Mouse (Mus musculus) olfactory bulb, adult 2 months (tissue): ENCODE results near the gene Psmb10.

Source experiments
- CTCF ChIP-seq: fragments of 200-500 bp; IDR thresholded peaks from 2 replicates; pipeline ENCODE4 v1.5.1; 2012; ENCODE audit warnings: low read depth, mild to moderate bottlenecking, low read length, moderate library complexity; ENCODE audit not compliant: insufficient read depth
- POLR2A ChIP-seq: fragments of 200-500 bp; IDR thresholded peaks from 2 replicates; pipeline ENCODE4 v1.6.1; 2012; ENCODE audit warnings: mild to moderate bottlenecking, low read depth, low read length, moderate library complexity; ENCODE audit not compliant: insufficient read depth

DNA sequence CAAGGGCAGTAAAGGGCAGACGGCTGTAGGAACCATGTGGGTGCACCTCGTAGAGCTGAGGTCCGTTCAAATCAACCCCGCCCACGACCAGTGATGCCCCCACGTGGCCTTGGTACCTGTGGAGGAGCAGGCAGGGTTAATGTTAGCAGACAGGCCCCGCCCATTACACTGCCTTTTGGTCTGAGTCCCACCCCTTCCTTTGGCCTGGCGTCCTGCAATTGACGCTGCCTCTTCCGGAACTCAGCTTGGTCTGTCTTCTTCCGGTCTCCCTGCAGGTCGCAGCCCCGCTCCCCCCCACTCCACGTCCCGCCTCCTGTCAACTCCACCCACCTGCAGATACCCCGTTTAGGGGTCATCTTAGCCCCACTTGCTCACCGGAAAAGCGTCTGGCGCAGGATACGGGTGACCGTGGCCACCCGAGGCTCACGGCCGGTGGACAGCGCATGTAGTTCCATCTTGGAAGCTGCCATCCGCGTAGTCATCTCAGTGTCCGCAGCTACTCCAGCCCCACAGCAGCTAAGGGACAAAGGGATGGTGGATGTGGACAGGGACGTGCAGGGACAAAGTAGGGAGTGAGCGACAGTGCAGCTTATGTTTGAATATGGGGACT is 1.3 kb downstream of the Psmb10 start:
- TF ChIP-seq POLR2A (peak; percentile 33; the same call in 1 of the 2 replicates), CTCF (no peak)
